ENCODE assay signal across 27 mouse cellular contexts in the genomic region with DNA sequence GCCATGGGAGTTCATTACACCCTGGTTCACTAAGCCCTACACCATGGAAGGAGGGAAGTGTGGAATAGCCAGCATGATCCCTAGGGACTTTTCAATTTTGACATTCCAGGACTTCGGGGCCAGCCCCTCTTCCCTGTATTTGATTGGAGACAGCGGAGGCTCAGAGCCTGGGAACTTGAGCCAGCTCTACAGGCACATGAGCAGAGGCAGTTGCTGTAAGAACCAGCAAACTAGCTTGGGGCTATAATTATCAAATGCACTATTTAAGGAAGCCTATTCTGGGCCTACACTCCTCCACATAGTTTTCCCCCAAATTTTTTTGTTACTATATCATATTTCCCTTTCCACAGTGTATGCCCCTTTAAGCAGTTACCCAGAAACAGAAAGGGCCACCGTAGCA.
"Had no signal": no experiment of that assay in that cellular context is flagged by ENCODE, and none has a peak within 500 bp of the region (broad histone marks: within the 10 kb centered on the region; RNA-seq: fewer than 3 reads in every experiment).

No protein-coding gene starts in this region.

- H3K27ac ChIP-seq: gastrocnemius, adult 2 months; heart, embryonic 10.5 days; hindbrain, embryonic 10.5 days; hindbrain, embryonic 12.5 days; hindbrain, embryonic 14.5 days; intestine, embryonic 15.5 days; layer of hippocampus, adult 2 months; left cerebral cortex, adult 2 months; limb, embryonic 13.5 days; liver, embryonic 13.5 days; liver, embryonic 15.5 days had no signal

- H3K4me3 ChIP-seq: gastrocnemius, adult 2 months; heart, embryonic 10.5 days; heart, embryonic 12.5 days; hindbrain, embryonic 10.5 days; hindbrain, embryonic 12.5 days; intestine, embryonic 15.5 days; layer of hippocampus, adult 2 months; left cerebral cortex, adult 2 months; limb, embryonic 13.5 days; liver, embryonic 13.5 days; liver, embryonic 15.5 days had no signal

- H3K9ac ChIP-seq: heart, embryonic 12.5 days; hindbrain, embryonic 12.5 days; hindbrain, embryonic 14.5 days; intestine, embryonic 15.5 days; limb, embryonic 13.5 days; liver, embryonic 13.5 days; liver, embryonic 15.5 days had no signal

- H3K36me3 ChIP-seq: heart, embryonic 10.5 days; heart, embryonic 12.5 days; hindbrain, embryonic 10.5 days; hindbrain, embryonic 12.5 days; intestine, embryonic 15.5 days; limb, embryonic 13.5 days; liver, embryonic 13.5 days; liver, embryonic 15.5 days had no signal

- H3K27me3 ChIP-seq: heart, embryonic 12.5 days; hindbrain, embryonic 12.5 days; intestine, embryonic 15.5 days; limb, embryonic 13.5 days; liver, embryonic 13.5 days; liver, embryonic 15.5 days had no signal

- DNase-seq: gastrocnemius, adult 2 months; gastrocnemius, postnatal 10 days; gastrocnemius, postnatal 25 days; heart, adult 18-20 months; heart, postnatal 10 days; heart, postnatal 4 days; kidney, adult 18-20 months; kidney, adult 8-10 months; kidney, postnatal 10 days; kidney, postnatal 25 days; kidney, postnatal 4 days; liver; liver, embryonic 13.5 days had no signal

- ATAC-seq: hindbrain, embryonic 16.5 days; inflammation-experienced regulatory T-cells, adult 6 months; intestine, embryonic 15.5 days; intestine, postnatal 0 days had no signal

- H3K9me3 ChIP-seq: heart, embryonic 10.5 days; heart, embryonic 12.5 days; hindbrain, embryonic 10.5 days; hindbrain, embryonic 12.5 days; intestine, embryonic 15.5 days; limb, embryonic 13.5 days; liver, embryonic 13.5 days; liver, embryonic 15.5 days had no signal

- H3K4me2 ChIP-seq: heart, embryonic 12.5 days; hindbrain, embryonic 12.5 days; hindbrain, embryonic 14.5 days; intestine, embryonic 15.5 days; limb, embryonic 13.5 days; liver, embryonic 11.5 days; liver, embryonic 13.5 days; liver, embryonic 15.5 days had no signal

- H3K4me1 ChIP-seq: heart, embryonic 10.5 days; heart, embryonic 12.5 days; hindbrain, embryonic 10.5 days; hindbrain, embryonic 12.5 days; intestine, embryonic 15.5 days; limb, embryonic 13.5 days; liver, embryonic 13.5 days; liver, embryonic 15.5 days had no signal
